Mouse (Mus musculus): ENCODE data around the gene Cxcr2. TPM values are rescaled to one million over a fixed set of nuclear protein-coding genes. Genes with fewer than 3 reads are reported as not detected.

The Cxcr2 gene
- polyA plus RNA-seq, 1 experiment = 0.74 TPM

- H3K4me1 ChIP-seq (replicated peaks; ENCODE audit: control insufficient read depth, insufficient read depth, low read length) = peaks cover 7% of the 10 kb centered on the region; the same call in 1 of the 2 replicates
- no peak overlapping the region for H3K4me3 ChIP-seq (ENCODE audit: control insufficient read depth, insufficient read depth, low read length)
- WGBS = 93% methylated on average over 8 of the region's 8 CpGs
- no peak for TF ChIP-seq CTCF (IDR thresholded peaks at IDR 0.05; ENCODE audit: borderline replicate concordance, control insufficient read depth, extremely low read depth, insufficient read depth, low read length, poor library complexity)
- no peak for TF ChIP-seq POLR2A (IDR thresholded peaks at IDR 0.05; ENCODE audit: control insufficient read depth, extremely low read depth, insufficient read depth, low read length, poor library complexity)
- H3K27ac ChIP-seq (ENCODE audit: control insufficient read depth, insufficient read depth, low read length) = no peak overlapping the region
- H3K36me3 ChIP-seq (ENCODE audit: control insufficient read depth, insufficient read depth, low read length) = no peaks in the 10 kb centered on the region
- H3K27me3 ChIP-seq (ENCODE audit: control insufficient read depth, insufficient read depth, low read length) = peaks cover 2% of the 10 kb centered on the region; the same call in 1 of the 2 replicates
- no peak for DNase-seq
These were observed 30.6 kb upstream of the Cxcr2 start for GRCm38 (mm10) chr1:74123215-74123614.

DNA sequence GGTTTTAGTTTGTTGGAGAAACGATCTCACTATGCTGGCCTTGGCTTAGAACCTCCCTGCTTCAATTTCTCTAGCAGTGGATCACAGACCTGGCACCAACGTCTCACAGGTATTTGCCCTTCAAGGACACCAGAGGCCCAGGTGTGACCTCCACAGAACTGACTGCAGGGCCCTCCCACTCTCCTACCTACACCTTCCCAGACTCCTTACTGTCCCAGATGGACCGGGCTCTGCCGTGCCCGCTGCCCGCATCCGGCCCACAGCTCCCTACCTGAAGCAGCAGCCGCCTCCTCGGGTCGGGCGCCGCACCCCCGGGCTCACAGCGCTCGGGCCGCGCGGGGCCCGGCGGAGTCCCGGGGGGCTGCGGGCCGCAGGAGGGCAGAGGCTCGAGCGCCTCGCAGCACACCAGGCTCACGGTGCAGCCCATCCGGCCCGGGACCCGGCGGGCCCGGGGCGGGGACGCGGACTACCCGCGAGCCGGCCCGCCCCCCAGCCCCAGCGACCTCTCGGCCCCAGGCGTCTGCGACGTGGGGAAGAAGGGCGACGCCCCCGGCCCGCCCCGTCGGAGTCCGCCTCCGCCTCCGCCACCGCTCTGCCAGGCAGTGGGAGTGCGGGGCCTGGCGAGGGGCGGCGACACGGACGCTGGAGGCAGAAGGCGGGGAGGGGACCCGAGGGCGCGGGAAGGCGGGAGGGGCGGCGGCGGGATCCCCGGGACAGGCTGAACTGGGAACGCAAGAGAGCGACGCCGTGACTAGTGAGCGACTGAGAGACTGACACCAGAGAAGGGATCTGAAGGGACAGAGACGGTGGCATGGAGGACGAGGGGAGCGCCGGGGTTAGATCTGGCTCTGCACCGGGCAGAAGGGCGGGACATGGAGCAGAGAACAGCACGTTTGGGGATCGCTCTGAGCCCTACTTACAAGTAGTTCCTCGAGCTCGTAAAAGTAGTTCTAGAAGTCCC lies 29.5 kb upstream of the Cxcr2 start, which contains the start of gene Tns1:
Gene Tns1, minus strand, starts transcription at position 429 of the 961 bp plus-strand sequence.
- peak within 1 kb of the TSS; percentile 69 for H3K4me3 ChIP-seq (ENCODE audit: control insufficient read depth, insufficient read depth, low read length)
- no peak within 1 kb of the TSS for H3K27ac ChIP-seq (ENCODE audit: control insufficient read depth, insufficient read depth, low read length)
- DNase-seq = peak; percentile 63
- peaks cover 2% of the 10 kb centered on the region; the same call in 1 of the 2 replicates for H3K27me3 ChIP-seq (ENCODE audit: control insufficient read depth, insufficient read depth, low read length)
- peaks cover 7% of the 10 kb centered on the region; the same call in 1 of the 2 replicates for H3K4me1 ChIP-seq (replicated peaks; ENCODE audit: control insufficient read depth, insufficient read depth, low read length)
- 2% methylated on average over 83 of the region's 84 CpGs for WGBS
- no peaks in the 10 kb centered on the region for H3K36me3 ChIP-seq (ENCODE audit: control insufficient read depth, insufficient read depth, low read length)
- TF ChIP-seq POLR2A (IDR thresholded peaks at IDR 0.05; ENCODE audit: control insufficient read depth, extremely low read depth, insufficient read depth, low read length, poor library complexity) = no peak
- TF ChIP-seq CTCF (IDR thresholded peaks at IDR 0.05; ENCODE audit: borderline replicate concordance, control insufficient read depth, extremely low read depth, insufficient read depth, low read length, poor library complexity) = no peak

DNA sequence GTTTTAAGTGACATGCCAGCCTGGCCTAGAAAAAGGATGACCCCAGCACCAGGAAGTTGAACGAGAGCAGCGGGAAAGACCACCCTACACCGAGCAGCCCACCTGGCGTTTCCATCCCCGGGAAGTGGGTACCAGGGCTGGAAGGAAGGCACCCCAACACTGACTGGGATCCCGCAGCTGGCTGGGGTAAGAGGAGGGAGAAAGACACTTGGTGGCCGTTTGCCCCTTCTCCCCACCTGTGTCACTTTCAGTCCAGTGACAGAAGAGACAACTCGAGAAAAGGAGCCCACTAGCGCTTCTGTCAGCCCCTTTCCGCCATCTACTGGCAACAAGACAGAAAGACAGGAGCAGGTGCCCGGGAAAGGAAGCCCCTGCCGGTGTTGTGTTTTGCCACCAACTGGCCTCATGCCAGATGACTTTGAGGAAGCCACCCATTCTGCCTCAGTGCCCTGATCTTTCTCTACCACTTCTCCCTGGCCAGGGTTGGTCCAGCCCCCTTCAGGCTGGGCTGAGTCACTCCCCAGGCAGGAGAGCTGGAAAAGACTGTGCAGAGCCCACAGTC lies 28.7 kb upstream of the Cxcr2 start, which contains the start of gene Rufy4:
Gene Rufy4, plus strand, starts transcription at position 551 of the 562 bp plus-strand sequence.
- Histone ChIP-seq H3K27ac (ENCODE audit: control insufficient read depth, insufficient read depth, low read length) (no peak within 1 kb of the TSS), H3K27me3 (ENCODE audit: control insufficient read depth, insufficient read depth, low read length) (peaks cover 2% of the 10 kb centered on the region; the same call in 1 of the 2 replicates), H3K4me1 (replicated peaks; ENCODE audit: control insufficient read depth, insufficient read depth, low read length) (peaks cover 7% of the 10 kb centered on the region; the same call in 1 of the 2 replicates), H3K4me3 (ENCODE audit: control insufficient read depth, insufficient read depth, low read length) (peak within 1 kb of the TSS; percentile 69), H3K36me3 (ENCODE audit: control insufficient read depth, insufficient read depth, low read length) (no peaks in the 10 kb centered on the region)
- TF ChIP-seq CTCF (IDR thresholded peaks at IDR 0.05; ENCODE audit: borderline replicate concordance, control insufficient read depth, extremely low read depth, insufficient read depth, low read length, poor library complexity) = peak; percentile 86; the same call in 1 of the 2 replicates
- no peak for TF ChIP-seq POLR2A (IDR thresholded peaks at IDR 0.05; ENCODE audit: control insufficient read depth, extremely low read depth, insufficient read depth, low read length, poor library complexity)
- DNase-seq = peak; percentile 86
- WGBS = 2% methylated on average over 12 of the region's 12 CpGs

- TF ChIP-seq CTCF (IDR thresholded peaks at IDR 0.05; ENCODE audit: borderline replicate concordance, control insufficient read depth, extremely low read depth, insufficient read depth, low read length, poor library complexity) (no peak), POLR2A (IDR thresholded peaks at IDR 0.05; ENCODE audit: control insufficient read depth, extremely low read depth, insufficient read depth, low read length, poor library complexity) (no peak)
- no peaks in the 10 kb centered on the region for H3K36me3 ChIP-seq (ENCODE audit: control insufficient read depth, insufficient read depth, low read length)
- WGBS = 88% methylated on average over 8 of the region's 8 CpGs
These were observed 22.7 kb upstream of the Cxcr2 start for GRCm38 (mm10) chr1:74130883-74131659.

DNA sequence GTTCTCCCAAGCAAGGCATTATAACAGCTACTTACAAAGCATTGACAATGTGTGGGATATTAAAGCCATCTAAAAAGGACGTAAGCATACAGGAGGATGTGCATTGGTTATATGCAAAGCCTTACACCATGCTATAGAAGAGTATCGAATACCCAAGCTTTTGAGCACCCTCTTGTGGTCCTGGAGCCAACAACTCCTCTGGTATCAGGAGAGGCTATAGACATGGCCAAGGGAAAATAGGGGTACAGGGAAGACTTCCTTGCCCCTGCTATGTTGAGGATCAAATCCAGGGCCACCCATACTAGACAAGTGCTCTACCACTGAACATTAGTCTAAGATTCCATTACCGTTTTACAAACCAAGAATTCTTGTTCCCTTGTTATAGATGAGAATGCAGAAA lies 21.8 kb upstream of the Cxcr2 start:
- Histone ChIP-seq H3K27ac (ENCODE audit: control insufficient read depth, insufficient read depth, low read length) (no peak overlapping the region), H3K27me3 (ENCODE audit: control insufficient read depth, insufficient read depth, low read length) (no peaks in the 10 kb centered on the region), H3K4me3 (ENCODE audit: control insufficient read depth, insufficient read depth, low read length) (no peak overlapping the region), H3K4me1 (replicated peaks; ENCODE audit: control insufficient read depth, insufficient read depth, low read length) (no peaks in the 10 kb centered on the region), H3K36me3 (ENCODE audit: control insufficient read depth, insufficient read depth, low read length) (no peaks in the 10 kb centered on the region)
- DNase-seq = no peak
- TF ChIP-seq POLR2A (IDR thresholded peaks at IDR 0.05; ENCODE audit: control insufficient read depth, extremely low read depth, insufficient read depth, low read length, poor library complexity) (no peak), CTCF (IDR thresholded peaks at IDR 0.05; ENCODE audit: borderline replicate concordance, control insufficient read depth, extremely low read depth, insufficient read depth, low read length, poor library complexity) (no peak)
- WGBS = 77% methylated on average over 3 of the region's 3 CpGs

More at GRCm38 (mm10) chr1:74130883-74131659, 22.7 kb upstream of the Cxcr2 start:
- H3K4me3 ChIP-seq (ENCODE audit: control insufficient read depth, insufficient read depth, low read length) = no peak overlapping the region
- no peak for DNase-seq
- no peaks in the 10 kb centered on the region for H3K27me3 ChIP-seq (ENCODE audit: control insufficient read depth, insufficient read depth, low read length)
- H3K27ac ChIP-seq (ENCODE audit: control insufficient read depth, insufficient read depth, low read length) = no peak overlapping the region
- no peaks in the 10 kb centered on the region for H3K4me1 ChIP-seq (replicated peaks; ENCODE audit: control insufficient read depth, insufficient read depth, low read length)
